Mouse (Mus musculus): ENCODE measurements around the gene Map3k6. TPM values are rescaled to one million over a fixed set of nuclear protein-coding genes. Genes with fewer than 3 reads are reported as not detected.
A peak's percentile ranks its signal among the peaks of the same experiment; 100 is the strongest.

Gene Map3k6
- total and polyA plus RNA-seq, 3 experiments, result 15.7 to 27.3 (median 16.3) TPM

DNA sequence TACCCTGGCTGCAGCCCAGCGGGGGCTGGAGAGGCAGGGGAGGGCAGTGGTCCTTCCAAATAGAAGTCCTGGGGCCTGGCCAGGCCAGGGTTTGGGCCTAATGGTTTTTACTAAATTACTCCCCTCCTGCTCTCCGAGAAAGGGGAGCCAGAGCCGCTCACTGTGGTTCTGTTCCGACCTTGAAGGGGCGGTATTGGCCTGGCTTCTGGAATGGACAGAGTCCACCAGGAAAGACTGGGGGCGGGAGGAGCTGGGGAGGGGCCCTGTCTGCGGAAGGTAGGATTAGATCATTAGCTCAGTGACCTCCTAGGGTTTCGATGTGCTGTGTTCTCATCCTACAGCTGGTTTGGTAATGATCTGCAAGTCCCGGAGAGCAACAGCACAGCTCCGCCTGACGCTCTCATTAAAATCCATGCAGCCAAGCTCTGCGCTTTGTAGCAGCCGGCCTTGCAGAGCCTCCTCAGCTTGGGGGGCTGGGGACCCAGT is 42.8 kb upstream of the Map3k6 start:
- no peak for DNase-seq
- H3K27ac ChIP-seq, result peak overlapping the region; percentile 26; the same call in 1 of the 2 replicates
- no peaks in the 10 kb centered on the region for H3K79me2 ChIP-seq (replicated peaks; ENCODE audit: control insufficient read depth, insufficient read depth, low read length)
- peaks cover 8% of the 10 kb centered on the region for H3K4me1 ChIP-seq (ENCODE audit: control insufficient read depth, insufficient read depth, low read length)
- H3K36me3 ChIP-seq (ENCODE audit: control insufficient read depth, insufficient read depth, low read length), result no peaks in the 10 kb centered on the region; the same call in 1 of the 2 replicates
- TF ChIP-seq POLR2A (IDR thresholded peaks at IDR 0.05; ENCODE audit: insufficient read depth, low read depth, low read length), result no peak
- TF ChIP-seq EP300 (IDR thresholded peaks at IDR 0.05; ENCODE audit: insufficient read depth, low read depth, low read length), result no peak
- no peak for TF ChIP-seq CTCF (IDR thresholded peaks at IDR 0.05)
- H3K9ac ChIP-seq (ENCODE audit: low read depth, low read length), result 0 out of 2 replicates have a peak overlapping the region, but pooled peaks have one; percentile 8
- H3K4me3 ChIP-seq, result no peak overlapping the region
- intact Hi-C loops (cut with DNase I), result loop anchor here (2.0 kb wide), 1 partner anchor 123 kb away; no protein-coding TSS in a partner anchor
- H3K27me3 ChIP-seq (ENCODE audit: control insufficient read depth, insufficient read depth, low read length), result no peaks in the 10 kb centered on the region
- 52% methylated on average over 13 of the region's 13 CpGs for WGBS

- Histone ChIP-seq H3K4me1 (ENCODE audit: control insufficient read depth, insufficient read depth, low read length) (peaks cover 8% of the 10 kb centered on the region), H3K4me3 (no peak overlapping the region), H3K27ac (peak overlapping the region; percentile 12; the same call in 1 of the 2 replicates), H3K79me2 (replicated peaks; ENCODE audit: control insufficient read depth, insufficient read depth, low read length) (no peaks in the 10 kb centered on the region), H3K9ac (ENCODE audit: low read depth, low read length) (no peak overlapping the region; the same call in 1 of the 2 replicates), H3K27me3 (ENCODE audit: control insufficient read depth, insufficient read depth, low read length) (no peaks in the 10 kb centered on the region), H3K36me3 (ENCODE audit: control insufficient read depth, insufficient read depth, low read length) (no peaks in the 10 kb centered on the region; the same call in 1 of the 2 replicates)
- TF ChIP-seq CTCF (IDR thresholded peaks at IDR 0.05) (no peak), EP300 (IDR thresholded peaks at IDR 0.05; ENCODE audit: insufficient read depth, low read depth, low read length) (no peak), POLR2A (IDR thresholded peaks at IDR 0.05; ENCODE audit: insufficient read depth, low read depth, low read length) (no peak)
- intact Hi-C loops (cut with DNase I), result no loop called here
- 59% methylated on average over 19 of the region's 19 CpGs for WGBS
- DNase-seq, result no peak
Measured at GRCm38 (mm10) chr4:133198337-133199180, 42.1 kb upstream of the Map3k6 start.

- intact Hi-C loops (cut with DNase I), result loop anchor here (5.0 kb wide), 1 partner anchor 187 kb away; the partner anchor contains the start of gene Ahdc1
- peak overlapping the region; percentile 16; the same call in 1 of the 2 replicates for H3K27ac ChIP-seq
- no peaks in the 10 kb centered on the region for H3K36me3 ChIP-seq (ENCODE audit: control insufficient read depth, insufficient read depth, low read length)
- TF ChIP-seq CTCF (IDR thresholded peaks at IDR 0.05), result no peak
- TF ChIP-seq POLR2A (IDR thresholded peaks at IDR 0.05; ENCODE audit: insufficient read depth, low read depth, low read length), result no peak
- TF ChIP-seq EP300 (IDR thresholded peaks at IDR 0.05; ENCODE audit: insufficient read depth, low read depth, low read length), result no peak
- no peak overlapping the region for H3K4me3 ChIP-seq
- no peaks in the 10 kb centered on the region for H3K27me3 ChIP-seq (ENCODE audit: control insufficient read depth, insufficient read depth, low read length)
- 76% methylated on average over 6 of the region's 6 CpGs for WGBS
- H3K9ac ChIP-seq (ENCODE audit: low read depth, low read length), result no peak overlapping the region
- peaks cover 8% of the 10 kb centered on the region for H3K4me1 ChIP-seq (ENCODE audit: control insufficient read depth, insufficient read depth, low read length)
- no peaks in the 10 kb centered on the region for H3K79me2 ChIP-seq (replicated peaks; ENCODE audit: control insufficient read depth, insufficient read depth, low read length)
- no peak for DNase-seq
Measured at GRCm38 (mm10) chr4:133199743-133200142, 40.9 kb upstream of the Map3k6 start.

GRCm38 (mm10) chr4:133200343-133200742 is 40.3 kb upstream of the Map3k6 start:
- TF ChIP-seq CTCF (IDR thresholded peaks at IDR 0.05), result no peak
- no peak for TF ChIP-seq EP300 (IDR thresholded peaks at IDR 0.05; ENCODE audit: insufficient read depth, low read depth, low read length)
- no peak for TF ChIP-seq POLR2A (IDR thresholded peaks at IDR 0.05; ENCODE audit: insufficient read depth, low read depth, low read length)

GRCm38 (mm10) chr4:133201006-133201771 is 39.4 kb upstream of the Map3k6 start:
- Histone ChIP-seq H3K4me3 (no peak overlapping the region), H3K36me3 (ENCODE audit: control insufficient read depth, insufficient read depth, low read length) (no peaks in the 10 kb centered on the region), H3K27ac (peak overlapping the region; percentile 13), H3K79me2 (replicated peaks; ENCODE audit: control insufficient read depth, insufficient read depth, low read length) (no peaks in the 10 kb centered on the region), H3K27me3 (ENCODE audit: control insufficient read depth, insufficient read depth, low read length) (no peaks in the 10 kb centered on the region), H3K4me1 (ENCODE audit: control insufficient read depth, insufficient read depth, low read length) (peaks cover 7% of the 10 kb centered on the region), H3K9ac (ENCODE audit: low read depth, low read length) (no peak overlapping the region)
- peak; percentile 78 to 80 for DNase-seq
- TF ChIP-seq POLR2A (IDR thresholded peaks at IDR 0.05; ENCODE audit: insufficient read depth, low read depth, low read length) (no peak), CTCF (IDR thresholded peaks at IDR 0.05) (peak; percentile 85), EP300 (IDR thresholded peaks at IDR 0.05; ENCODE audit: insufficient read depth, low read depth, low read length) (0 out of 2 replicates have a peak, but pooled peaks have one; percentile 66)
- WGBS, result 47% methylated on average over 8 of the region's 8 CpGs
- intact Hi-C loops (cut with DNase I), result loop anchor here (5.0 kb wide), 1 partner anchor 189 kb away; the partner anchor contains the start of gene Ahdc1

More at GRCm38 (mm10) chr4:133200343-133200742, 40.3 kb upstream of the Map3k6 start:
- Histone ChIP-seq H3K27ac (peak overlapping the region; percentile 13; the same call in 1 of the 2 replicates), H3K4me3 (no peak overlapping the region), H3K36me3 (ENCODE audit: control insufficient read depth, insufficient read depth, low read length) (no peaks in the 10 kb centered on the region), H3K79me2 (replicated peaks; ENCODE audit: control insufficient read depth, insufficient read depth, low read length) (no peaks in the 10 kb centered on the region), H3K4me1 (ENCODE audit: control insufficient read depth, insufficient read depth, low read length) (peaks cover 8% of the 10 kb centered on the region), H3K27me3 (ENCODE audit: control insufficient read depth, insufficient read depth, low read length) (no peaks in the 10 kb centered on the region), H3K9ac (ENCODE audit: low read depth, low read length) (no peak overlapping the region)
- intact Hi-C loops (cut with DNase I), result loop anchor here (5.0 kb wide), 1 partner anchor 188 kb away; the partner anchor contains the start of gene Ahdc1
- DNase-seq, result peak; percentile 63 to 64
- 54% methylated on average over 21 of the region's 21 CpGs for WGBS

Measured in heart, adult 2 months (tissue).